Mouse (Mus musculus) mouse embryonic stem cell (cell line): Measurements from ENCODE around the gene Abhd4.

Experiments used
- in situ Hi-C, 2 experiments: fragments of 300-500 bp; cut with MboI; formaldehyde crosslinking; loops; 1 replicate in 1 of 2; 3 replicates in 1 of 2; pipeline ENCODE4 v1.14.3; 2019 to 2020; ENCODE audit warnings: low sequenced_read_pairs in 2 of 2, low pct_unique_long_range_greater_than_20kb in 1 of 2, mixed read lengths in 1 of 2; ENCODE audit not compliant: unreplicated experiment in 1 of 2

Abhd4 gene

DNA sequence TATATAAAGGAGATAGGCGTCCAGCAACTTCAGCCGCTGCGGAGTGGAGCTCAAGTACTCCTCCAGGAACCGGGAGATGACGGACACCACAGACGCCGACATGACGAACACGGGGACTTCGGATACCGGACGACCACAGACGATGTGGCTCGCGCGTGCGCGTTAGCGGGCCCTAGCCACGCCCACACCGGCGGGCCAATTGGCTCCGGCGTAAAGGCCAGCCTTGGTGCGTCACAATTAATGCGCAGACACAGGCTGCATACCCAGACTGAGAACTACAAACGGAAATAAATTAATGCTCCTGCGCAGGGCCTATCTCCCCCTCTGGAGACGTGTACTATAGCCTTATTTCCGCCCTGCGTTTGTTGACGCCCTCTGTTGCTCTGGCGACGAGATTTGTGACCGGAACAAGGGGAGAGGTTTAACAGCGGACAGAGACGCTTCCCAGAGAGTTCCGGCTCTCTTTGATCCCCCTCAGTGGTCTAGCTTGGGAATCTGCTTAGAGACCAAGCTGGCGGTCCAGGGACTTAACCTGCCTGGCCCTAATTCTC lies at the start of gene Abhd4, which contains the start of gene Dad1:
Gene Abhd4 (plus strand): TSS at position 448 of the 551 bp plus-strand sequence.
Gene Dad1 (minus strand): TSS at position 364 of the 551 bp plus-strand sequence.
- in situ Hi-C loops = no loop called here

DNA sequence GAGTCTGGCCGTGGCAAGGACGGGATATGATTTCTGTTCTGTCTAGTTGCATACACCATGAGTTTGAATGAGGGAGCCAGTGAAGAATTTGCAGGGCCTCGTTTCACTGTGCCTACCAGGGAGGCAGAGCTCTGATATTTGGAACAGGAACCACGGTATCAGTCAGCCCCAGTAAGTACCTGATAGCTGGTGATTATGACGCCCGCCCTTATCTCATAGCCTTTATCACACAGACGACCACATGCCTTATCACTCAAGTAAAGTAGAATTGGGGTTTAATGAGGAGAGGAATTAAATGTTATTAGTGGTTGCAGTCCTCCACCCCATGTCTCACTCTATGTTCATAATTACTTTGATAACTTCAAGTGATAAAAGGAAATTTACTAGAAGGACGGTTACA lies 49.7 kb upstream of the Abhd4 start:
- in situ Hi-C loops = no loop called here

DNA sequence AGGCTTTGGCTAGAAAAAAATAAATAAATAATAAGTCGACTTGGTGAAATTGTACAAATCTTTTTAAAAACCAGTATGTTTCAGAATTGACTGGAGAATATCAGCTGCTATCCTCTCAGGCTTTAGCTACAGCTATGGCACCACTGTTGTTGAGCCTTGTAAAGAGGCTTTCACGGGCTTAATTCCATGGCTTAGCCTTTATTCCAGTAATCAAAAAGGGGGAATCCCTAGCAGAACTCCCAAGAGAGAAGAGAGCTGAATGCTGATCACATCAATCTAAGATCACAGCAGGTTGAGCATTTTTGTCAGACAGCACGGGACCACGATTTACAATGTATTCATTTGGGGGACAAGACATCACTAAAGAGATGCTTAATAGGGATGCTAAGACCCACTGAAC lies 49.2 kb upstream of the Abhd4 start:
- in situ Hi-C loops = no loop called here

DNA sequence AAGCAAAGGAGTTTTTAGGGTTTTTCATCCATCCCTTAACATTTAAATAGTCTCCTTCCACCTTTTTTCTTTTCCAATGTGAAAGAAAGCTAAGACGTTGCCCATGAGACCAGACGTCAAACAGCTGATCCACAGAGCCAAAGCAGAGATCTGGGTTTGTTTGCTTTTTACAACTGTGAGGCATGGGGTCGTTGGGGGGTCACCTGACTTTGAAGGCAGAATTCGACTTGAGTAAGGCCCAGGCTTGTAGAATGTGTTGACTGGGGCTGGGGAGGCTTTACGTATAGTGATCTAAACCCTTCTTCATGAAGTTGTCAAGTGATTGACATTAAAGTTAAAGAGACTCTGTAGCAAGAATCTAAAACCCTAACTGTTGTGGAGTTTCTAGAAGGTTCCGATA lies 48.1 kb upstream of the Abhd4 start:
- in situ Hi-C loops = no loop called here

DNA sequence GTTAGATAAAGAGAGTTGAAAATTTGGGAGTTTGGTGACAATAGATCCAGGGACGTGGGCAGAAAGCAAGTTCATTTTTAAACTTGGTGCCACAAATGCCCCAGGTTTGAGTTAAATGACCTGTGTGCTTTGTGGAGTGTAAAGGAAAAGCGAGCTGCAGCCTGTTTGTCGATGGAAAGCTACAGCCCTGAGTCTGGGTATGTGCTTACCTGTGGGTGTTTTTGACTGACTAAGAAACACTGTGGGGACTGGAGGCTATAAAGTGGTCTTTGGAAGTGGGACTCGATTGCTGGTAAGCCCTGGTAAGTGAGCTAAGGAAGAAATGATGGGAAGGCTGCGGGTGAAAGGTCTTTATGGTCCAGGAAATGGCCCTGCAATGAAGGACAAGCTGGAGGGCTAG lies 47.7 kb upstream of the Abhd4 start:
- in situ Hi-C loops = no loop called here

DNA sequence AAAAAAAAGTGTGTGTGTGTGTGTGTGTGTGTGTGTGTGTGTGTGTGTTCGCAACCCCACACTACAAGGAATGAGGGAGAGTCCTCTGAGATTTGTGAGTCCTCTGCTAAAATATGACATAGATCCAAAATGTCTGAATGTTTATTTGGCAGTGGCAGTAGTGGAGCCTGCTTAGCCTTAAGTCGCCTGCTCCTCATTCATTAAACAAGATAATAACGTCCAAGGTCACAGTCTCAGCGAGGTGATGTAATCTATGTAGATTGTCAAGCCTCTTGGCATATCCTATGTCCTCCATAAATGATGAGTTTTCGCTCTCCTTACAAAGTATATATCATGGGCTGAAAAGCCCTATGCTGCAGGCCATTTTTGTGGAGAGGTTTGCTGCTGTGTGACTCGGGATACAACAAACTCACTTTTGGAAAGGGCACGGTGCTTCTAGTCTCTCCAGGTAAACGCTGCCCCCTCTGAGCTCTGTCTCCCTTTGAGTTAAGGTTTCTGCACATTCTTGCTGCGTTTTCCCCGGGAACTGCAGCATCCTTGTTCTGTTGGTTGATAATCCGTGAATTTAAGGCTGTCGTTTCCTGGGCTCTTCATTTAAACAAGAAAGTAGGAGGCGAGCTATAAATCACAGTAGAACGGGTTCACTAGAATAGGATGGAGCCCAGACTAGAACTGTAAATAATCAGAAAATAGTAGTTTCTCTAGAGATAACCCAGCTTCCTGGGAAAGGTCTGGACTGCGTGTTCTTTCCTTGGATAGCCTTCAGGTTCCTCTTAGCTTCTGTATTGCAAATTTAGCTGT lies 47.0 kb upstream of the Abhd4 start:
- in situ Hi-C loops = no loop called here

DNA sequence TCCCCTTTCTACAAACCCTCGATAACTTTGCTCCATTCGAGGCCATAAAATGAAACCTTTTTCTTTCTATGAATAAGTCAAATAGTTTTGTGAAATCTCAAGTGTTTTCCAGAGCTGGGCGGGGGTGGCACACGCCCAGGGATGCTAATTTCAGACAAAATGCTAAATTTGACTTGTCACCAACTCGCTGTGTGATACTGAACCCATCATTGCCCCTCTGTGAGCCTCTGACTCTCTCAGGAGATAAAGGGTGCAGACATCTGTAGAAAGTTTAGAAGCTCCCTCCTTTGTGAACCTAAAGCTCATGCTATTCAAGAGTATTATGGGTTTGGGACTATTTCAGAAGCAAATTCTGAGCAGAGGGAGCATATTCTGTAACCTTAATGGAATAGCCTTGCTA lies 46.1 kb upstream of the Abhd4 start:
- in situ Hi-C loops = no loop called here

DNA sequence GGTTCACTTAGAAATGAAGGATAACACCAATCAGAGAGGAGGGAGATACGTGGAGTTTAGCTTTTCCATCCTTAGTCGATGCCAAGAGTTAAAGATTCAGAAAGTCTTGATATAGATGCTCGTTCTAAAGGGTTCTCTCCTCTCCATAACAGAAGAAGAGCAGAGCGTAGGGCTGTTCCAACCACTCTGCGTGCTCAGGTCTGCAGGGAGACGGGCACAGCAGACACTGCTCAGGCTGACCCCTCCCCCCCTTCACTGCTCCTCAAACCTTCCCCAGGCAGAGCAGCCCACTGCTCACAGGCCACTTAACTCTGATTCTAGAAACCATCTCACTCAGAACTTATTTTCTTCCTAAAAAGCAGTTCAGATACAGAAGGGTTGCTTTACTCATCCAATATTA lies 45.2 kb upstream of the Abhd4 start:
- in situ Hi-C loops = no loop called here

DNA sequence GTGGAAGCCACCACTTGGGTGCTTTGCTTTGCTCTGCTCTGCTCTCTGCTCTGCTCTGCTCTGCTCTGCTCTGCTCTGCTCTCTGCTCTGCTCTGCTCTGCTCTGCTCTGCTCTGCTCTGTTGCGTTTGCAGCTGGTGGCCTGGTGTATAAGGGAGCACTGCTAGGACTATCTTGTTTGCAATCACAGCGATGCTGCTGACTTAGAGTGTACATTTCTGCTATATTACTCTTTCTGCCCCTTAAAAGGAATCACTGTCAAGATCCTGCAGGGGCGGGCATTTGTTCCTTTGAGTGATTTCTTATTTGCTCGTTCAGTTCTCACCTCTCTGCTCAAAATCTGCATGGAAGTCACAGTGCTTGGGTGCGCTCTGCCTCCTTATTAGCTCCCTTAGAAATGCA lies 44.1 kb upstream of the Abhd4 start:
- in situ Hi-C loops = loop anchor here in 1 of 2 experiments (10.0 kb wide), 1 partner anchor 145 kb away; no protein-coding TSS in a partner anchor

DNA sequence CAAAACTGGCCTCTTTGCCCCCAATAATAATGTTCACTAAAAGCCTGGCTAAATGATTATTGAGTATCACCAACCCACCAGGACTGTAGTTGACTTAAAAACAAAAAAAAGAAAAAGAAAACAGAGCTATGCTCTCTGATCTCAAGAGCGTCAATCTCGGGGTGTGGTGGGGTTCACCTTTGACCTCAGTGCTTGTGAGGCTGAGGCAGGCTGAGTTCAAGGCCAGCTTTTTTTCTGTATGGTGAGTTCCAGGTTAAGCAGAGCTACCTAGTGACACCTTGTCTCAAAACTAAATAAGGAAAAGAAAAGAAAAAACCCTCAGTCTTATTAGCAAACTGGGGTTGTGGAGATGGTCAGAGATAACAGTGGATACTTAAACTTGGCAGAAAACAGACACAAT lies 43.6 kb upstream of the Abhd4 start:
- in situ Hi-C loops = loop anchor here in 1 of 2 experiments (10.0 kb wide), 1 partner anchor 146 kb away; no protein-coding TSS in a partner anchor

DNA sequence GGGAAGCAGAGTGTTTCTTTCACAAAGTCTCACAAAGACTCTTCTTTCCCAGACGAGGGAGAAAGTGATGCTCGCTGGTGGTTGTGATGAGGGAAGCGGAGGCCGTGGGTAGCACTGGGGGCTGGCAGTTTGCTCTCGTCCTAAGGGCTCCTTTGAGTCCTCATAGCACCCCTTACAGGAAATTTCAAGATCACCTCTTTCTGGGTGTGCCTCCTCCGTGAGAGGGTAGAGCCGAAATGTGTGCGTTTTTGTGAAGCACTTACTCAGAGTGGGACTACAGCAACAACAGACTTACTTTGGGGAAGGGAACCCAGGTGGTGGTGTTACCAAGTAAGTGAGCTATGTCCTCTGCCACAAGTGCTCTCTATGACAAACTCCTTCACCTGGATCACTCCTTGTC lies 42.8 kb upstream of the Abhd4 start:
- in situ Hi-C loops = loop anchor here in 1 of 2 experiments (10.0 kb wide), 1 partner anchor 146 kb away; no protein-coding TSS in a partner anchor

DNA sequence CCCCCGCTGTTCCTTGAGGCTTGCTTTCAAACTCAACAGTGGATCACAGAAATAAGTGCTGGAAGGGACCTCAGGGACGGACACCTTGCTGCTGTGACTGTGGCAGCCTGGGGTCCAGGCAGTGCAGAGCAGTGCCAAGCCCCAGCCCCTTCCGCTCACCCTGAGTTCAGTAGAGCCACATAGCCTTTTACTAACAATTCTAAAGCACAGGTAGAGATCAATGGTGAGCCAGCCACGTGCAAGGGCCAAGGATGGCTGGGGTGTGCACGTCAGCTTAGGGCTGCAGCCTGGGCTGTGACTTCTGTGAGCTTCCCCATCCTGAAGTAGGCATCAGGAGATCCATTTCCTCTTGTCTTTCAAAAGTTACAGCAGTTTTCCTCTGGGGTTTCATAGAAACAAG lies 42.2 kb upstream of the Abhd4 start:
- in situ Hi-C loops = loop anchor here in 1 of 2 experiments (10.0 kb wide), 1 partner anchor 147 kb away; no protein-coding TSS in a partner anchor

DNA sequence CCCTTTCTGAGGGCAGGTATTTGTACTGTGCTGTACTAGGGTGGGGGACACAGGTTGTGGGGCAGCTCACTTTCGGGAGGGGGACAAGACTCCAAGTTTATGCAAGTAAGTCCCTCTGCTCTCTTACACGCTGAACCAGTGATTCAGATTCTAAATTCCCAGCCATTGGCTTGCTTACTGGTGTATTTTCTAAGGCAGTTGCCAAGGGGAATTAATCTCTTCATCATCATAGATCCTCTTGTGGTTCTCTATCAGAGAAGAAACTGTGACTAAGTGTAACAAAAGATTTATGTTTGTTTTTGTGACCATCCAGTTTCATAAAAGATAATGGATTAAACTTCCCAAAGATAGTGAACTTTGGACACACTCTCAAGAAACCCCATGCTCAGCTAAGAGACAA lies 40.3 kb upstream of the Abhd4 start:
- in situ Hi-C loops = loop anchor here in 1 of 2 experiments (10.0 kb wide), 1 partner anchor 149 kb away; no protein-coding TSS in a partner anchor

DNA sequence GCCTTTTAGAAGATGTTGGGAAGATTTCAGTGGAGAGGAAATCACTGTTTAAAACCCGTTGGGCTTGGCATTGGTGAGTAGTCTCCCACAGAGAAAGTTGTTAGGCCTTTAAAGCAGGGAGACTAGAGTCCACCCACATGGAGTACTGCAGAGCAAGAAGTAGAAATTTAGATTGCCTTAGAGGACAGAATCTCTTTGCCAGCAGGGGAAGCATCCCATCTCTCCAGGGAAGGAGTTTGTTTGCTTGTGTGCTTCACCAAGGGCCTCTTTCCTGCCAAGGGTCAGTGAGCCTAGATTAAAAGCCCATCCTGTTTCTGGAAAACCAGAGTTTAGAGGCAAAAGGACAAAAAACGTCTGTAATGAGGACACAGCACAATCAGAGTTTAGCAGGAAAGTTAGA lies 39.5 kb upstream of the Abhd4 start:
- in situ Hi-C loops = loop anchor here in 1 of 2 experiments (10.0 kb wide), 1 partner anchor 150 kb away; no protein-coding TSS in a partner anchor

DNA sequence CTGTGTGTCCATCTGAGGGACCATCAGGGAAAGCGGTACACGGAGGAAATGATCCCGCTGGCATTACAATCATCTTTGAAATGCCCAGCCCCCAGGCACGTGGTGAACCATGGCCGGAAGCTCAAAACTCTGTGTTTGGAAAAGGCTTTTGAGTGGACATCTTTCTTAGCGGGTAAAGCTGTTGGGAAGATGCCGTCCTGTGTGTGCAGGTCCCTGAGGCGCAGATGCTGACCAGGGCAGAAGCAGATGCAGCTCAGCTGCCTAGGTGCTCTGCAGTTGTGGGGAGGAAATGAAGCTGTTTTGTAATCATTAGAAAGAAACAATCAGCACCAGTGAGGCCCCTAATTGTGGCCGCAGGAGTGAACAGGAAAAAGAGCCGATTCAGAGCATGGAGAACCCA lies 39.1 kb upstream of the Abhd4 start:
- in situ Hi-C loops = loop anchor here in 1 of 2 experiments (10.0 kb wide), 1 partner anchor 150 kb away; no protein-coding TSS in a partner anchor

DNA sequence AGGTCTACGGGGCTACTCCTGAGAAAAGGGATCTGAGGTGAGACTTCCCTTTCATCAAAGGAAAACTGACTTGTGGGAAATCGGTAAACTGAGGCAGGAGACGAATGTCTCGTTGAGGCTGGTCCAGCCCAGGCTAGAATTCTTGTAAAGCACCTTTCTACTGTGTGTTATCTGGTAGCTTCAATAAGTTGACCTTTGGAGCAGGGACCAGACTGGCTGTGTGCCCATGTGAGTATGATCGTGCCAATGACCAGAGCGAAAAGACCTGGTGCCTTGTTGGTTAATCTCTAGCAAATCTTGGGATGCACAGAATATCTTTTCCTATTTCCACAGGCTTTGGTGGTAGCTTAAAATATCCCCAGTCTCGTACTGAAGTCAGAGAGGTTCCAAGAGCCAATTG lies 37.9 kb upstream of the Abhd4 start:
- in situ Hi-C loops = loop anchor here in 1 of 2 experiments (10.0 kb wide), 1 partner anchor 151 kb away; no protein-coding TSS in a partner anchor

DNA sequence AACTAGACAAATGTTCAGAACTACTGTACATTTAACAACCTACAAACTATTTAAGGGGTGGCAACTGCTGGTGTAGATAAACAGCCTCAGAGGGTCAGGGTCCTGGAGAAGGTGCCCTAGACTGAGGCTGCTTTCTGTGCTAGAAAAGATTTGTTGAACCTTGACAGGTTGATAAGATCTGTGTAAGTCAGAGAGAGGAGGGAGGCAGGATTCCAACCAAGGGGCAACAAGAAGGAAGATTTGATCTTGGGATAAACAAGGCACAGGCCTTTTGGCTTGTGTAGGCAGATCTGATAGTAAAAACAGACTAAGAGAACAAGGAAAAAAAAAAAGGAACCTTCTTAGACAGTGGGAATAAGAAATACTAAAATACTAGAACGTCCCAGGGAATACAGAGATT lies 35.8 kb upstream of the Abhd4 start:
- in situ Hi-C loops = loop anchor here in 1 of 2 experiments (10.0 kb wide), 1 partner anchor 153 kb away; no protein-coding TSS in a partner anchor

DNA sequence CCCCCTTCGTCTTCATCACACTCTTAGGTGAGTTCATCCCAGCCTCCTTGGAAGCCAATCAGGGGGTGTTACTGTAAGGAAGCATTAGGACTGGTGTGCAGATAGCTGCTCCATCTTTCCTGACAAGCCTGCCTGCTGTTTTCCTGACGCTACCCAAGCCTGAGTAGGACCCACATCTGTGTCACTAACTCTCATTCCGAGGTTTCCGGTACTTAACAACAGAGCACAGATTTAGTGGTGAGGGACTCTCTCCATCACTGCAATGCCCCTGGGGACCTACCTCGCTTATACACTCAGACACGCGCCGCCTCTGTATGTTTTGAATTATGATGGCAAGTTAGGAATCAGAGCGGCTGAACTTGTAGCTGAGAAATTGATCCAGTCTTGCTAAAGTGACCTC lies 35.3 kb upstream of the Abhd4 start:
- in situ Hi-C loops = loop anchor here in 1 of 2 experiments (10.0 kb wide), 1 partner anchor 154 kb away; no protein-coding TSS in a partner anchor

DNA sequence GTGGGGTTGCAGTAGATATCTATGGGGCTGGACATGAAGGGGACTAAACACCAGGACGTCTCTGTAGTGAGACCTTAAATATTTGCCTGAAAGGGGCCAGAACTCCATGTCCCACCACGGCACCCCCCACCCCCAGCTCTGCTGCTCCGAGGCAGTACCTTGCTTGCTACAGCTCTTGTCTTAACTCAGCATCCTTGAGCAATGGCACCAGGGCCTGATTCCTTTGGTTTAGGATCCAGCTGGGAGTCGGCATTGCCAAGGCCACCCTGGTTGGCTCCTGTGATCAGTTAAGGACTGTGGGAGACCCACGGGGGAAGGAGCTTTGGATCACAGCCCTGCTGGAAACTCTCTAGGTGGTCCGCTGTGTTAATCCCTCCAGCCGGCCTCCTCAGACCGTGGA lies 34.7 kb upstream of the Abhd4 start:
- in situ Hi-C loops = loop anchor here in 1 of 2 experiments (10.0 kb wide), 1 partner anchor 154 kb away; no protein-coding TSS in a partner anchor
